Mouse (Mus musculus): ENCODE measurements at regions not wholly inside any gene's neighbourhood (a gene's known extent, or its start where the extent isn't known, plus 50 kb on each side); places are given as distances from the start of the nearest gene placed in this dataset.

DNA sequence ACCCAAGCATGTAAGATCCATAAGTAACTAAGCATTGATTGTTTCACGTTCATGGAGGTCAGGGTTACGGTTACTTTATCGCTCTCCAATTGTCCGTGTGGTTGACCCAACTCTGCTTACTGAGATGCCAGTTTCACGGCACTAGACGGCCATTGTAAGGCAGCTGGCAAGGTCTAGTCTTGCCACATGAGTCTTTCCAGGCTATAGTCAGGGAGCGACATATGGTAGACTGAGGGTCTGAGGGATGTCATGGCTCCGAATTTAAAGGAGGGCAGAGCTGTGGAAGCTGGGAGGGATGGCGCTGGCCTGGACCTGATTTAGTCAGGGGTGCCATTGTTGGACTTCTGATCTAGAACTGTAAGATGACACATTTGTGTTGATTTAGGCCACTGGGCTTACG, 72.0 kb upstream of the Frem2 start:
- TF ChIP-seq E2F4 (IDR thresholded peaks at IDR 0.05; ENCODE audit: insufficient replicate concordance, low read depth, low read length) (no peak), CHD1 (IDR thresholded peaks at IDR 0.05; ENCODE audit: low read depth, low read length) (no peak), CTCF (conservative IDR thresholded peaks at IDR 0.05 in 1 of 2, IDR thresholded peaks at IDR 0.05 in 1 of 2; ENCODE audit: low read depth in 2 of 2, low read length in 2 of 2) (no peak), ETS1 (conservative IDR thresholded peaks at IDR 0.05; ENCODE audit: low read depth, low read length) (no peak), MEF2A (IDR thresholded peaks at IDR 0.05; ENCODE audit: borderline replicate concordance, low read depth, low read length) (no peak), JUN (IDR thresholded peaks at IDR 0.05; ENCODE audit: insufficient read depth, low read depth, low read length) (no peak), ZC3H11A (IDR thresholded peaks at IDR 0.05; ENCODE audit: low read depth, low read length) (no peak)

All from CH12.LX (cell line).